Mouse (Mus musculus) forelimb bud, embryonic 11.5 days (tissue): ENCODE measurements around the gene Cntnap5b.
"Not testable (repeated sequence)": the region's sequence is repeated elsewhere in the genome, so short reads cannot be mapped to it uniquely, and the experiment has no call there.

ENCODE experiments used
- DNase-seq: peaks from one replicate; pipeline ENCODE4 v3.0.0-alpha.2; 2012; ENCODE audit warnings: low read depth, low spot score

The Cntnap5b gene

GRCm38 (mm10) chr1:99772614-99773013 is at the start of gene Cntnap5b:
Gene Cntnap5b (plus strand): TSS chr1:99772765.
- no peak for DNase-seq

- DNase-seq, result no peak
These were observed 12.6 kb upstream of the Cntnap5b start for GRCm38 (mm10) chr1:99759996-99760395.

- DNase-seq, result peak; percentile 91
These were observed 382 bp upstream of the Cntnap5b start for GRCm38 (mm10) chr1:99772183-99772582.

GRCm38 (mm10) chr1:99774144-99774543 is 1.6 kb downstream of the Cntnap5b start:
- peak; percentile 12 for DNase-seq

- no peak for DNase-seq
These were observed 41.0 kb downstream of the Cntnap5b start for GRCm38 (mm10) chr1:99813334-99814110.

GRCm38 (mm10) chr1:99872344-99872743 is 99.8 kb downstream of the Cntnap5b start:
- no peak for DNase-seq

- DNase-seq, result no peak
These were observed 135.2 kb downstream of the Cntnap5b start for GRCm38 (mm10) chr1:99907774-99908173.

GRCm38 (mm10) chr1:99943515-99943914 is 170.9 kb downstream of the Cntnap5b start:
- DNase-seq, result no peak

GRCm38 (mm10) chr1:99959428-99959987 is 186.9 kb downstream of the Cntnap5b start:
- DNase-seq, result no peak

- no peak for DNase-seq
These were observed 194.9 kb downstream of the Cntnap5b start for GRCm38 (mm10) chr1:99967300-99968089.

GRCm38 (mm10) chr1:99970184-99971086 is 197.9 kb downstream of the Cntnap5b start:
- DNase-seq, result no peak

GRCm38 (mm10) chr1:100001226-100001625 is 228.7 kb downstream of the Cntnap5b start:
- not testable (repeated sequence) for DNase-seq

GRCm38 (mm10) chr1:100006021-100006745 is 233.6 kb downstream of the Cntnap5b start:
- no peak for DNase-seq

GRCm38 (mm10) chr1:100041808-100042207 is 269.2 kb downstream of the Cntnap5b start:
- DNase-seq, result no peak

- DNase-seq, result no peak
These were observed 307.2 kb downstream of the Cntnap5b start for GRCm38 (mm10) chr1:100079812-100080211.

GRCm38 (mm10) chr1:100100516-100100915 is 328.0 kb downstream of the Cntnap5b start:
- no peak for DNase-seq

GRCm38 (mm10) chr1:100101017-100101416 is 328.5 kb downstream of the Cntnap5b start:
- no peak for DNase-seq

GRCm38 (mm10) chr1:100104343-100104742 is 331.8 kb downstream of the Cntnap5b start:
- no peak for DNase-seq

GRCm38 (mm10) chr1:100122410-100122935 is 349.9 kb downstream of the Cntnap5b start:
- DNase-seq, result no peak

GRCm38 (mm10) chr1:100163588-100164357 is 391.2 kb downstream of the Cntnap5b start:
- no peak for DNase-seq
